In the genomic region with DNA sequence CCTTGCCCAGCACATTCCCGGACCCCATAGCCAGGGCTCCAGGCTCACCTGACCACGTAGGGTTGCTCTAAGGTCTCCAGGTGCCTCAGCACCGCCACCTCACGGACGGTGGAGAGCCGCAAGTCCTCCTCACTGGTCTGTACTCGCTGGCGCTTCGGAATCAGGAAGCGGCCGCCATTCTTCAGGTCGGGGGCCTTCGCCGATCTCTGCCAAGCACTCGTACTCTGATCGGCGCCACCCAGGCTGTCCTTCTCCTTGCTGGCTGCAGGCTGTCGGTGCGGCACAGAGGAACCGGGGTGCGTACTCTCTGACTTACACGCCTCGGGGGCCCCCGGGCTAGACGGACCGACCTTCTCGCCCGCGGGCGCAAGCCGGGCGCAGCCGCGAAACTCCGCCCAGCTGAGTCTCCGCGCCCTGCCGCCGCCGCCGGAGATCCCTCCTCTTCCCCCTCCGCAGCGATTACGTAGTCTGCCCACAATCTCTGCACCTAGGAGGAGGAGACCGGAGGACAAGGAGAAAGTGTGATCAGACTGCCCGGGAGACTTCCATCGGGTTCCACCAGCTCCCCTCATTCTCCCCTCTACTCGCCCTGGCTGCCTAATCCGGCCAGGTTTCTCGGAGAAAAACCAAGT, we compare ENCODE assay signal across 8 mouse cellular contexts. TPM values are rescaled to one million over a fixed set of nuclear protein-coding genes. Genes with fewer than 3 reads are reported as not detected.
DNase-seq lines count a peak whose midpoint lies in the region; ATAC-seq and TF ChIP-seq lines count a peak whose summit lies in the region.

No protein-coding gene starts in this region.

- intact Hi-C loops in left cerebral cortex, adult 2 months (cut with DNase I) = loop anchor here (10.0 kb wide), 2 partner anchors 114 to 426 kb away; no protein-coding TSS in a partner anchor

- peak; percentile 69 for ATAC-seq in common myeloid progenitor, adult 5-6 weeks (replicated peaks; ENCODE audit: low read depth, poor library complexity, severe bottlenecking)
- peak; percentile 87 for ATAC-seq in lung, embryonic 15.5 days (ENCODE audit: borderline replicate concordance, extremely low read depth, low FRiP score, low TSS enrichment)
- peak; percentile 70 for ATAC-seq in neural tube, embryonic 15.5 days (ENCODE audit: low FRiP score)

- no peak for TF ChIP-seq POLR2A in kidney, adult 2 months (IDR thresholded peaks at IDR 0.05; ENCODE audit: low read depth, low read length)

- peaks cover 1% of the 10 kb centered on the region; the same call in 1 of the 2 replicates for H3K27me3 ChIP-seq in kidney, adult 2 months (replicated peaks; ENCODE audit: control insufficient read depth, insufficient read depth, low read length)
- peaks cover 35% of the 10 kb centered on the region for H3K27me3 ChIP-seq in lung, embryonic 15.5 days
- H3K27me3 ChIP-seq in neural tube, embryonic 15.5 days (replicated peaks) = peaks cover 41% of the 10 kb centered on the region

- peak; percentile 32 to 39 for DNase-seq in left cerebral cortex, adult 2 months (ENCODE audit: extremely low spot score in 1 of 2, low spot score in 2 of 2)
- DNase-seq in left cerebral cortex, adult 11 months (ENCODE audit: low spot score) = no peak
- DNase-seq in heart, adult 8-10 months (ENCODE audit: low spot score) = peak; percentile 82
- peak; percentile 90 for DNase-seq in kidney, adult 2 months
- peak; percentile 78 for DNase-seq in thymus, postnatal 4 days

- no peaks in the 10 kb centered on the region for H3K36me3 ChIP-seq in kidney, adult 2 months (ENCODE audit: control insufficient read depth, insufficient read depth, low read length)
- H3K36me3 ChIP-seq in lung, embryonic 15.5 days = no peaks in the 10 kb centered on the region
- H3K36me3 ChIP-seq in neural tube, embryonic 15.5 days = no peaks in the 10 kb centered on the region

- H3K4me3 ChIP-seq in left cerebral cortex, adult 2 months = peak overlapping the region; percentile 51
- H3K4me3 ChIP-seq in kidney, adult 2 months (ENCODE audit: insufficient read depth, low read depth, low read length) = peak overlapping the region; percentile 89
- H3K4me3 ChIP-seq in lung, embryonic 15.5 days = peak overlapping the region; percentile 72
- H3K4me3 ChIP-seq in neural tube, embryonic 15.5 days (replicated peaks) = peak overlapping the region; percentile 46

- H3K9ac ChIP-seq in lung, embryonic 15.5 days = peak overlapping the region; percentile 81
- H3K9ac ChIP-seq in neural tube, embryonic 15.5 days (replicated peaks) = peak overlapping the region; percentile 30; the same call in 1 of the 2 replicates

- H3K4me1 ChIP-seq in kidney, adult 2 months (ENCODE audit: control insufficient read depth, insufficient read depth, low read length) = no peaks in the 10 kb centered on the region
- peaks cover 21% of the 10 kb centered on the region for H3K4me1 ChIP-seq in lung, embryonic 15.5 days
- peaks cover 30% of the 10 kb centered on the region for H3K4me1 ChIP-seq in neural tube, embryonic 15.5 days

- WGBS in kidney, adult 2 months = under 1% methylated on average over 50 of the region's 50 CpGs
- under 1% methylated on average over 47 of the region's 50 CpGs for WGBS in lung, embryonic 15.5 days
- WGBS in neural tube, embryonic 15.5 days = under 1% methylated on average over 38 of the region's 50 CpGs

- H3K4me2 ChIP-seq in lung, embryonic 15.5 days = peak overlapping the region; percentile 99
- H3K4me2 ChIP-seq in neural tube, embryonic 15.5 days = peak overlapping the region; percentile 81

- H3K9me3 ChIP-seq in lung, embryonic 15.5 days = no peaks in the 10 kb centered on the region
- H3K9me3 ChIP-seq in neural tube, embryonic 15.5 days (replicated peaks) = no peaks in the 10 kb centered on the region

- 0 out of 2 replicates have a peak overlapping the region, but pooled peaks have one; percentile 44 for H3K27ac ChIP-seq in left cerebral cortex, adult 2 months
- peak overlapping the region; percentile 66 for H3K27ac ChIP-seq in kidney, adult 2 months (ENCODE audit: insufficient read depth, low read depth, low read length)
- peak overlapping the region; percentile 74 for H3K27ac ChIP-seq in lung, embryonic 15.5 days
- H3K27ac ChIP-seq in neural tube, embryonic 15.5 days (replicated peaks) = no peak overlapping the region

- TF ChIP-seq CTCF in left cerebral cortex, adult 2 months (IDR thresholded peaks at IDR 0.05) = peak; percentile 21
- peak; percentile 57 for TF ChIP-seq CTCF in kidney, adult 2 months (conservative IDR thresholded peaks at IDR 0.05; ENCODE audit: insufficient read depth, insufficient read length, low read depth, low read length)

RNA-seq across cellular contexts. Expression of a gene that starts 0.5 kb away (rescaled TPM):
- under 1 TPM; 0.35 to 0.77 TPM for total RNA-seq in left cerebral cortex, adult 2 months (2021)
- 0.44 and 11.7 TPM in 2 replicates for total RNA-seq in common myeloid progenitor, adult 5-6 weeks (2017)
- total RNA-seq in heart, adult 8-10 months (2022) = 1 to 10 TPM in 2 of 4 experiments, under 1 TPM in 2; 0.22 to 1.7 (median 1.1) TPM
- polyA plus RNA-seq in kidney, adult 2 months (2012; rRNA removed) = 3.6 and 7.5 TPM in 2 replicates
- 18.5 and 23.1 TPM in 2 replicates for polyA plus RNA-seq in lung, embryonic 15.5 days (2015; fragmentation: Nextera tagmentation; extraction: Ambion mirVana)
- polyA plus RNA-seq in neural tube, embryonic 15.5 days (2015; fragmentation: Nextera tagmentation; extraction: Ambion mirVana) = 1.6 and 3.4 TPM in 2 replicates

RNA-seq across cellular contexts. Expression of a gene that starts 9.8 kb away (rescaled TPM):
- total RNA-seq in left cerebral cortex, adult 2 months (2021) = under 1 TPM in 1 of 2 experiments, not detected in 1; 0.29 TPM
- total RNA-seq in common myeloid progenitor, adult 5-6 weeks (2017) = not detected in 2 replicates
- total RNA-seq in heart, adult 8-10 months (2022) = not detected
- polyA plus RNA-seq in kidney, adult 2 months (2012; rRNA removed) = 0.16 and 0.22 TPM in 2 replicates
- 8.0 and 10.7 TPM in 2 replicates for polyA plus RNA-seq in lung, embryonic 15.5 days (2015; fragmentation: Nextera tagmentation; extraction: Ambion mirVana)
- 0.91 and 1.4 TPM in 2 replicates for polyA plus RNA-seq in neural tube, embryonic 15.5 days (2015; fragmentation: Nextera tagmentation; extraction: Ambion mirVana)

RNA-seq across cellular contexts. Expression of a gene that starts 9.8 kb away (rescaled TPM):
- under 1 TPM in 1 of 2 experiments, not detected in 1; 0.47 TPM for total RNA-seq in left cerebral cortex, adult 2 months (2021)
- total RNA-seq in common myeloid progenitor, adult 5-6 weeks (2017) = not detected in 2 replicates
- not detected for total RNA-seq in heart, adult 8-10 months (2022)
- polyA plus RNA-seq in kidney, adult 2 months (2012; rRNA removed) = 0.16 and 0.25 TPM in 2 replicates
- 0.89 and 1.3 TPM in 2 replicates for polyA plus RNA-seq in lung, embryonic 15.5 days (2015; fragmentation: Nextera tagmentation; extraction: Ambion mirVana)
- polyA plus RNA-seq in neural tube, embryonic 15.5 days (2015; fragmentation: Nextera tagmentation; extraction: Ambion mirVana) = 0.23 and 0.46 TPM in 2 replicates
